Mouse (Mus musculus) ovary, adult 18-20 months (tissue): Measurements from ENCODE around the gene Ppp1r10.

Experiments
- DNase-seq: peaks from one replicate; pipeline ENCODE4 v3.0.0; 2022; ENCODE audit warnings: low spot score, mixed read lengths

The Ppp1r10 gene

GRCm38 (mm10) chr17:35916297-35917142, at the start of gene Ppp1r10, which contains the start of gene Mrps18b:
Gene Ppp1r10 (plus strand): TSS chr17:35916434.
Gene Mrps18b (minus strand): TSS chr17:35916389.
- peak; percentile 100 for DNase-seq

GRCm38 (mm10) chr17:35866911-35867890, 49.0 kb upstream of the Ppp1r10 start:
- no peak for DNase-seq

GRCm38 (mm10) chr17:35868165-35868820, 47.9 kb upstream of the Ppp1r10 start:
- no peak for DNase-seq

GRCm38 (mm10) chr17:35868961-35869345, 47.3 kb upstream of the Ppp1r10 start:
- no peak for DNase-seq

GRCm38 (mm10) chr17:35869346-35870067, 46.7 kb upstream of the Ppp1r10 start:
- DNase-seq = no peak

- no peak for DNase-seq
Observed at GRCm38 (mm10) chr17:35870151-35870883, 45.9 kb upstream of the Ppp1r10 start.

GRCm38 (mm10) chr17:35870884-35871696, 45.1 kb upstream of the Ppp1r10 start:
- DNase-seq = no peak

- peak; percentile 70 for DNase-seq
Observed at GRCm38 (mm10) chr17:35873774-35874519, 42.3 kb upstream of the Ppp1r10 start.

- no peak for DNase-seq
Observed at GRCm38 (mm10) chr17:35874721-35875120, 41.5 kb upstream of the Ppp1r10 start.

GRCm38 (mm10) chr17:35879245-35880057, 36.8 kb upstream of the Ppp1r10 start, which contains the start of gene Dhx16:
Gene Dhx16 (plus strand): TSS chr17:35879819.
- DNase-seq = peak; percentile 89

- no peak for DNase-seq
Observed at GRCm38 (mm10) chr17:35882924-35883323, 33.3 kb upstream of the Ppp1r10 start.

- no peak for DNase-seq
Observed at GRCm38 (mm10) chr17:35883777-35884176, 32.5 kb upstream of the Ppp1r10 start.

- DNase-seq = no peak
Observed at GRCm38 (mm10) chr17:35887725-35888124, 28.5 kb upstream of the Ppp1r10 start.

GRCm38 (mm10) chr17:35896781-35897643, 19.2 kb upstream of the Ppp1r10 start, which contains the start of gene 2310061I04Rik:
Gene 2310061I04Rik (minus strand): TSS chr17:35897431.
- DNase-seq = peak; percentile 89

- DNase-seq = no peak
Observed at GRCm38 (mm10) chr17:35897644-35898573, 18.3 kb upstream of the Ppp1r10 start.

- no peak for DNase-seq
Observed at GRCm38 (mm10) chr17:35900636-35901035, 15.6 kb upstream of the Ppp1r10 start.
